Mouse (Mus musculus) bone marrow, adult 2 months (tissue): ENCODE measurements around the gene Sipa1l1. TPM values are rescaled to one million over a fixed set of nuclear protein-coding genes. Genes with fewer than 3 reads are reported as not detected.

Source experiments
- H3K27ac ChIP-seq: fragments of 200-500 bp; 2 replicates; pipeline ENCODE4 v1.5.1; 2012; ENCODE audit warnings: low read depth, mild to moderate bottlenecking, control low read depth, inconsistent platforms, low read length; ENCODE audit not compliant: control insufficient read depth, poor library complexity, insufficient read depth
- H3K4me1 ChIP-seq: fragments of 200-500 bp; 2 replicates; pipeline ENCODE4 v1.6.1; 2011; ENCODE audit warnings: low read length; ENCODE audit not compliant: control insufficient read depth, insufficient read depth
- H3K4me3 ChIP-seq: fragments of 200-500 bp; replicated peaks from 2 replicates; pipeline ENCODE3; 2011; ENCODE audit warnings: mild to moderate bottlenecking, low read depth, low read length, control low read depth; ENCODE audit not compliant: control insufficient read depth
- CTCF ChIP-seq: fragments of 200-500 bp; IDR thresholded peaks from 2 replicates; pipeline ENCODE4 v1.5.1; 2011; ENCODE audit warnings: low read length, control low read depth; ENCODE audit not compliant: control insufficient read depth, insufficient read depth
- POLR2A ChIP-seq: fragments of 200-500 bp; IDR thresholded peaks from 2 replicates; pipeline ENCODE4 v1.6.1; 2011; ENCODE audit warnings: low read depth, mild to moderate bottlenecking, control low read depth, low read length, borderline replicate concordance; ENCODE audit not compliant: control insufficient read depth
- WGBS: fragments of 180-500 bp; shearing (Covaris S2); methylation state at CpG from one replicate; pipeline ENCODE4 v1.1.7; 2018; 5-methylcytosine and 5-hydroxymethylcytosine counted together
- polyA plus RNA-seq: library from polyadenylated mRNA; stranded (reverse); fragments of >200 nt; gene quantifications from 2 replicates; pipeline ENCODE4 v1.2.4, GENCODE M21; 2011; ENCODE audit warnings: low replicate concordance; ENCODE audit not compliant: missing spikeins, insufficient read depth, insufficient read length

Sipa1l1 gene
- polyA plus RNA-seq, 1 experiment: 13.5 TPM

GRCm38 (mm10) chr12:82220367-82221089 lies 51.4 kb downstream of the Sipa1l1 start:
- H3K4me1 ChIP-seq: peaks cover 9% of the 10 kb centered on the region; the same call in 1 of the 2 replicates
- 69% methylated on average over 5 of the region's 5 CpGs for WGBS
- no peak for TF ChIP-seq CTCF
- no peak for TF ChIP-seq POLR2A
- no peak overlapping the region for H3K27ac ChIP-seq
- H3K4me3 ChIP-seq: no peak overlapping the region

- Histone ChIP-seq H3K4me1 (peaks cover 11% of the 10 kb centered on the region), H3K27ac (no peak overlapping the region), H3K4me3 (peak overlapping the region; percentile 12)
- TF ChIP-seq POLR2A (no peak), CTCF (no peak)
- 12% methylated on average over 9 of the region's 9 CpGs for WGBS
Observed at GRCm38 (mm10) chr12:82223126-82223815, 54.2 kb downstream of the Sipa1l1 start.

- no peak for TF ChIP-seq CTCF
- no peak for TF ChIP-seq POLR2A
- WGBS: 77% methylated on average over 7 of the region's 7 CpGs
- Histone ChIP-seq H3K4me1 (peaks cover 11% of the 10 kb centered on the region), H3K27ac (no peak overlapping the region), H3K4me3 (no peak overlapping the region)
Observed at GRCm38 (mm10) chr12:82224848-82225247, 55.7 kb downstream of the Sipa1l1 start.

- TF ChIP-seq CTCF: no peak
- no peak for TF ChIP-seq POLR2A
- Histone ChIP-seq H3K4me1 (peaks cover 11% of the 10 kb centered on the region), H3K27ac (peak overlapping the region; percentile 3; the same call in 1 of the 2 replicates), H3K4me3 (no peak overlapping the region)
- 81% methylated on average over 2 of the region's 2 CpGs for WGBS
Observed at GRCm38 (mm10) chr12:82225278-82225677, 56.2 kb downstream of the Sipa1l1 start.

- peak overlapping the region; percentile 37 for H3K4me3 ChIP-seq
- H3K4me1 ChIP-seq: peaks cover 11% of the 10 kb centered on the region
- peak overlapping the region; percentile 85 for H3K27ac ChIP-seq
- TF ChIP-seq POLR2A (no peak), CTCF (no peak)
- WGBS: 2% methylated on average over 4 of the region's 4 CpGs
Observed at GRCm38 (mm10) chr12:82225751-82226228, 56.7 kb downstream of the Sipa1l1 start.

- TF ChIP-seq POLR2A (no peak), CTCF (no peak)
- Histone ChIP-seq H3K4me1 (peaks cover 11% of the 10 kb centered on the region), H3K27ac (peak overlapping the region; percentile 85), H3K4me3 (no peak overlapping the region)
- WGBS: 52% methylated on average over 6 of the region's 6 CpGs
Observed at GRCm38 (mm10) chr12:82226311-82227066, 57.4 kb downstream of the Sipa1l1 start.

GRCm38 (mm10) chr12:82230127-82230526 lies 61.0 kb downstream of the Sipa1l1 start:
- no peak overlapping the region for H3K4me3 ChIP-seq
- no peak for TF ChIP-seq POLR2A
- TF ChIP-seq CTCF: no peak
- WGBS: 35% methylated on average over 4 of the region's 4 CpGs
- H3K27ac ChIP-seq: no peak overlapping the region
- H3K4me1 ChIP-seq: peaks cover 3% of the 10 kb centered on the region

GRCm38 (mm10) chr12:82231191-82231590 lies 62.1 kb downstream of the Sipa1l1 start:
- Histone ChIP-seq H3K27ac (no peak overlapping the region), H3K4me1 (no peaks in the 10 kb centered on the region), H3K4me3 (no peak overlapping the region)
- no peak for TF ChIP-seq CTCF
- no peak for TF ChIP-seq POLR2A
- 78% methylated on average over 7 of the region's 7 CpGs for WGBS
